Mouse (Mus musculus) 3T3-L1 (cell line): Measurements from ENCODE around the gene Rmi2.
"Not testable (repeated sequence)": the region's sequence is repeated elsewhere in the genome, so short reads cannot be mapped to it uniquely, and the experiment has no call there.

ENCODE experiments used
- DNase-seq: peaks from one replicate; pipeline ENCODE4 v3.0.0-alpha.2; 2015; ENCODE audit warnings: low read depth, low spot score

Rmi2 gene

DNA sequence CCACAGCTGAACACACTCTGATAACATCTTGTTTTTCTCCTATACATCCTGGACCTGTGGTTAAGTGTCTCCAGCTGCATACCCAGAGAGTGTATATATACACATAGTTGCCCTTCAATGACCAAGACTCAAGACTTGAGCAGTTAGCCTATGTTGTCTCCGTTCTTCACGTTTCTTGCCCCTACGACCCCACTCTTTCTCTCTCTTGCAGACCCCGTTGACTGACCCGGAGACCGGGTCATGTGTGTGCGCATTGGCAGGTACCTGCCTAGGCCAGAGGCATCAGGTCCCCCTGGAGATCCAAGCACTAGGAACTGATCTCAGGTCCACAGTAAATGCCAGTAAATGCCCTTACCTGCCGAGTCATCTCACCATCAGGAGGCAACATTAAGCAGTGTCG is 7.6 kb upstream of the Rmi2 start:
- no peak for DNase-seq

DNA sequence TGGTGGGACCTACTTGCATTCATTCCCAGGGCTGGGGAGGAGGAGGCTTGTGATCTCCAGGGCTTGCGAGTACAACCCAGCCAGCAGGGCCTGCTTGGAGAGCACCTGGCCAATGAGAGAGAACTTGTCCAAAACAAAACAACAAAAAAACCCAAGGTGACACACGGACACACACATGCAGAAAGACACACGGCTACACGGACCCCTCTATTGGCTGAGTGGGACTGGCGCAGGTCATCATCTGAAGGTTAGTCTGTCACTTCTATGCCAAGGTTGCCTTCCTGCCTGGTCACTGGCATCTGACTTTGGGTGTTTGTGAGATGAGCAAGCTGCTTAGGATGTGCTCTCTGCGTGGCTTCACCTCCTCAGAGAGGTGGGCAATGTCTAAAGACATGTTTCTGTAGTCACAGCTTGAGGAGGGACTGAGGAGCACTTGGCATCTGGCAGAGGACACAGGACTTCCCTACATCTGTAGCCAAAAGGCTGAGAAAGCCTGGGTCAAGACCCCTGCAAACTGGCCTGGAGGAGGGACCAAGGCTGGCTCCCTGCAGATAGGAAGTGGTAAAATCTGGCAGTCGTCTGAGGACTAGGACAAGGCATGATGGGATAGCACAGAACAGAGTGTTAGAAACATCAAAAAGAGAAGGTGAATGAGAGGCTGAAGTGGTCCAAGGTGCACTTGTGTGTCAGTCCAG is 6.9 kb upstream of the Rmi2 start:
- no peak for DNase-seq

DNA sequence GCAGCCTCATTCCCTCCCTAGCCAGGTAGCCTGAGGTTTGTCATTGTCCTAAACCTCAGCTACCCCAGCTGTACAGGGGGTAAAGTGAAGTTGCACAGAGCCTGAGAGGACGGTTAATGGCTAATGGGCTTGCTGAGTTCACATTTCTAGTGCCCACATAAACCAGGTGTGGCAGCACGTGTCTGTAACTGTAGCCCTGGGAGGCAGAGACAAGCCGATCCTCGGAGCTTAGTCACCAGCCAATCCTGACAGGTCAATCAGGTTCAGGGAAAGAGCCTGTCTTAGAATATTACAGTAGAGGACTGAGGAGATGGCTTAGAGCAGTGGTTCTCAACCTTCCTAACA is 6.4 kb upstream of the Rmi2 start:
- DNase-seq: no peak

DNA sequence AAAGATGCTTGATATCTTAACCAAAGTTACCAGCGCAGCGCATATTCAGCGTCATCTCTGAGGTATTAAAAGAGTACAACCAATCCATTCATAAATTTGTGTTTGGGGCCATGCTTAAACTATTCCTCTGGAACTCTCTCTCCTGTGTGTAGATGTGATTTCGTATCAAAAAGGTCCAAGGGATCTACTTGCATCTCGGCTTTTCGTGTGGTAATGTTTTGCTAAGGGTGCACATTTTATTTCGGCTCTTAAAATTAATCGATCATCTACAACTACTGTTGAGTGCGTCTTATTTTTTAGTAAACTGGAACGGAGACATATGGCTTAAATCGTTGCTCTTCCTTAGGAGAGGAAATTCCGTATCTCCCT is 333 bp upstream of the Rmi2 start:
- peak; percentile 44 for DNase-seq

DNA sequence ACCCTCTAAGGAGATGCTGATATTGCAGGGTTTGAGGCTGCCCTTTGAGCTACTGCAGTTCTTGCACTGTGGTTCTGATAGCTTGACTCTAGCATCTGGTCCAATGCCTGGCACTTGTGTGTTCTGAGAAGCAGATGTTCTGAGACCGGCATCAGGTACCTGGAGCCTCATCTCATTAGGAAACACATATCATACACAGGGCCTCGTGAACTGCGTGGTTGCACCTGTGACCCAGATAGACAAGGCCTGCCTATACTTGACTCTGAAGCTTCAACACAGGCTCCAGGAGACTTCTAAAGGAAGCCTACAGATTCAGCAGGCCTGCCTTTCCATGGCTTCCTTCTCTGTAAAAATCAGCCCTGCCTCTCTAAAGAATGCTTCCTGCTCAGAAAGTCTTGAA is 1.5 kb downstream of the Rmi2 start:
- DNase-seq: no peak

DNA sequence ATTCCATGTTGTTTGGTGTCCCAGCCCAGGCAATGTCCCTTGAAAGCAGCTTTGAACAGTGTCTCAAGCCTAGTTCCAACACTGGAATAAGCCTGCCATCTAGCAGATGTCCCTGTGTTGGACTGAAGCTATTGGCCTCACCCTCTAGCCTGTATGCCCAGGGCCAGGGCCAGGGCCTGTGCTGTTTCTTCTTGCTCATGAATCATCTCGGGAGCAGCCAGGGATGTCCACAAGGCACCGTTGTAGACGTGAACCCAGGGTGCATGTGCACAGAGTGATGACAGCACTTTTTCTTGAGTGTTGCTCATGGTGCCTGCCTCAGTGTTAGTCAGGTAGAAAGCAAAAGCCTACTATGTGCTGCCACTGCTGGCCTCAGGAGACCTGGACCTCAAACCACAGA is 2.4 kb downstream of the Rmi2 start:
- peak; percentile 59 for DNase-seq

DNA sequence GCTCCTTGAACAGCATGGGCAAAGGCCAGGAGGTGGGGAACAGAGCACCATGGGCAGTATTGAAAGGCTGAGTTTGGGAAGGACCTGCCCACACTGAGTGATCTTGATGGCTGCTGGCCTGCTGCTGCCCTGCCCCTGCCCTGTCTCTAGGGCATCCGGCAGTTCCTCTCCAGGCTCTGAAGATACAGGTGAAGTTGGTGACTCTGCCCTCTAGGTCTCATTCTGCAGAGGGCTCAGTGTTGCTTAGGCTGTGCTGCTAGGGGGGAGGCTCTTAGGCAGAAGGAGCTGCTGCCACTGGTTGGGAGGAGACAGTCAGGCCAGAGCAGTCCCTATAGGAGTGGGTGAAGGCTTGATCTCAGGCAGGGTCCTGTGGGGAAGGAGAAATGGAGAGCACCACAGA is 3.0 kb downstream of the Rmi2 start:
- no peak for DNase-seq

DNA sequence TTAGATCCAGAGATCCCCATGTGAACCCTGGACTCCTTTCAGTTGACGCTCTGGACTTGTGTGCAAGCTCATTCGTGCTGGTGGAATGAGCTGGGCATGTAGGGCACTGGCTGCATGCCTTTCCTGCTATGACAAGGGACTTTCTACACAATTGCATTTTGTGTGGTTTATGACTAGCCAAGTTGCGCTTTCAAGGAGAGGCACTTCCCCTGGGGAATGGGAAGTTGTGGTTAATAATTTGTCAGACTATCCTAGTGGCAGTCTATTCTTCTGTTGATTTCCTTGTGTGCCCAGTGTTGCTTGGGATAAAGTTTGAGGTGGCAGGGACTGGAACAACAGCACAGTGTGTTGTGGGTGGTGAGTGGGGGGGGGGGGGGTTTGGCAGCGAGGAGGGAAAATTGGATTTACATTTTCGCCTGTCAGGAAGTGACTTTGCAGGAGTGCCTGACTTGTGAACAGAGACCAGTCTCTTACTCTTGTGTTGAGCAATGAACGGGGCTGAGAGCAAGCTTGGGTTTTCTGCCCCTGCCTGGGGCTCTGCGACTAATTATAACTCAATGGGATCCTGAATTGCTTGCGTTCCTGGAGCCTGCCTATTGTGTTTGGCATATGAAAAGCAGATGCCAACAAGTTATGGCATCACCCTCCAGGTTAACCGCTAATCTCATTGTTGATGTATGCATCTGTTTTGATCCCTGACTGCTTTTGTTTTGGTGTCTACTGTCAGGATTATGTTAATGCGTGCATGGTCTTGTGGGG is 3.8 kb downstream of the Rmi2 start:
- DNase-seq: peak; percentile 88

DNA sequence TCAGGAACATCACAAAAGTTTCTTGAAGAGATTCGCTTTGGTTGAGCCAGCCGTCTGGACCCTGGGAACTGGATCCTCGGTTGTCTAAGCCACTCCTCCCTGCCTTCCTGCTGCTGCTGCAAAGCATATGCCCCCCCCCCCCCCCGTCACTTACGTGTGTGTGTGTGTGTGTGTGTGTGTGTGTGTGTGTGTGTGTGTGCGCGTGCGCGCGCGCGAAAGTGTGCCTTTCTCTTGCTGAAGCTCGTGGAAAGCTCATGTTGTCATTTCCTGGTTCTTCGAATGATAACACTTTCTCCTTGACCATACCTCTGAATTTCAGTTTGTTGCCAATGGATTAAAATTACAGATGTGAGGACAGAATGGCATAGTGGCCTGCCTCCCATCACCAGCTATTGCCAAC is 5.2 kb downstream of the Rmi2 start:
- no peak for DNase-seq

DNA sequence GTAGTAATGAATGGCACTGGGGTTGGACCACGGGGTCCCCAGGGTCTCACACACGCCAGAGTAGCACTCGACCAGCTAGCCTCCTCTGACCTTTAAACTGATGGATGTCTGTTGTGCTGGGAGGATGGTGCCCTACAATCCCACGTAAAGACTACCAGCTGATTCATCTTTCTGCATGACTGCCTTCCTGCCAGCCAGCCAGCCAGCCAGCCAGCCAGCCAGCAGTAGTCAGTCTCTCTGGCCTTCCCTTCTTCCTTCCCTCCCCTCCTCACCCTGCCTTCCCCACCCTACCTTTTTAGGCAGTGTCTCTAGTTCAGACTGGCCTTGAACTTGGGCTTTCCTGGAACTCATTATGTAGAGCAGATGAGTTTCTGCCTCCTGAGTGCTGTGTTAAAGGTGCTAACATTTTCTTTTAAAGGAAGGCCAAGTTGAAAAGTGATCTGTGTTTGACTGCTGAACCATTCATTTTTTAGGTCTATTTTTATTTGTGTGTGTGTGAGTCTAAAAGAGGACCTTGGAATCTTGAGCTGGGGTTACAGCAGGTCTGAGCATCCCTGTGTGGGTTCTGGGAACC is 7.5 kb downstream of the Rmi2 start:
- no peak for DNase-seq

DNA sequence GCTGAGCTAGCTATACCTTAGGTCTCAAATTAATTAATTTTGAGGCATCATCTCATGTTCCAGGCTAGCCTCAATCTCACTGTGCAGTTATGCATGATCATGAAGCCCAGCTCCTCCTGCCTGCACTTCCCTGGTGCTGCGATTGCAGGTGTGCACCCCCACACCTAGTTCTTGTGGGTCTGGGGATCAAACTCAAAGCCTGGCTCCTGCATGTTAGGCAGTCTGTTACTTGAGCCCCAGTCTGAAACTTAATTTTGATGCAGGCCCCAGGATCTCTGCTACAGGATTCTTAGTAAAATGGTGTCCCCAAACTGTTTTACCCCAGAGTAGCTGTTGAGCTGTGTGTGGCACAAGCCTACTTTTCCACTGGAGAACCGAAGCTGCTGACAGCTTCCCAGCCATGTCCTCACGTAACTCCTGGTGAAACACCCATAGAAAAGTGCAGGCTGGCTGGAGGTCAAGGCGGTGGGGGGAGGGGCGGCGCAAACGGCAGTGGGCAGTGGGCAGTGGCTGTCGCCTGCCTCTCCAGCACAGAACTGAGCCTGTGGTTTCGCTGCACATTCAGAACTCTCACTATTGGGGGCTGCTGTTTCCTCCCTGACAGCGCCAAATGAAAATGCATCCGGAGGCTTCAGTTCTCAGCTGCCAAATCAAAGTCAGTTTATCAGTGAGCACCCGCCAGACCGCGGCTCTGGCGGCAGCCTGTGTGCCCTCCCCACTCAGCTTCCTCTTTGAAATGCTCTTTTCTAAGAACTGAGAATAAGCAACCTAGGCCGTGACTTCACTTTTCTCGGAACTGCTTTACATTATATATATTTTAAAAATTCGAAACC is 8.8 kb downstream of the Rmi2 start:
- DNase-seq: no peak

DNA sequence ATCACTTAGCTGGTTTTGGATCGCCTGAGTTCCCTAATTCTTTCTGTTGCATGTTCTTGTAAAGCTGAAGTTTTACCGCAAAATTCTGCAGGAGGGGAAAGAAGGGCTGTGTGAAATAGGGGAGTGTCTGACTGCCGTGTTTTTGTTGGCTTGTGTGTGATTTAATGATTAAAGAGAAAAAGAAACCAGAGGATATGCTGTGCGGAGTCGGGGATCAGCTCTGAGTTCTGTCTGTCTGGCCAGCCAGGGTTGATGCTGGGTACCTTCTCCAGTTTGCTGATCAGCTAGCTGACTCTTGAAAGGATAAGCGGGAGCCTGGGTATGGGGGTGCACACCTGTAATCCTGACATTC is 9.4 kb downstream of the Rmi2 start:
- no peak for DNase-seq

DNA sequence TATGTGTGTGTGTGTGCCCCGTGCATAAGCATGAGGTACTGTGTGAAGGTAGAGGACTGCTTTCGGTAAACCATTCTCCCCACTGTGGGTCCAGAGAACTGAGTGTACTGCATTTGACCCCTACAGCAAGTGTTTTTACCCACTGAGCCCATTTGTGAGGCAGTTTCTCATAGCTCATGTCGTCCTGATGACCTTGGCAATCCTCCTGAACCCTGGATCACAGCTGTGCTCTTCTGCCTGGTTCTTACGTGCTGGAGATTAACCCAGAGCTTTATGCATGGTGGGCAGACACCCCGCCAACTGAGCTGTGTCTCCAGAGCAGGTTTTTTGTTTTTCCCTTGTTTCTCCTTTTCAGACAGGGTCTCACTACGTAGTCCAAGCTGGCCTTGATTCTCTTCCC is 11.1 kb downstream of the Rmi2 start:
- DNase-seq: no peak

DNA sequence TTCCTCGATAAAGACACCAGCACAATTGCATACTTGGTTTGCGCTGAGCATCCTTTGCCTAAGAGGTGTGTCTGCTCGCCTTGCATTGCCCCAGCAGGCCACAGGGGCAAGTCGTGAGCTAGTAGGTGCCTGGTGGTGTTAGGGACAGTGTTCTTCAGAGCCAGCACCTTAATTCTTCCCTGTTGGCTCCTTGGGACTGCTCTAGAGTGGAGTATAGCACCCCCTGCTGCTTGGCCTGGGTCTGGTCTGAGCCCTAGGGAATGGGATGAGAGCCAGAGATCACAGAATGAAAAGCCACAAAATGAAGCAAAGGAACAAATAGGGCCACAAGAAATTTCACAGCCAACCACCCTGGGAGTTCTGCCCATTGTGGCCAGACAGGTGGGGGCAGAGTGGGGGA is 11.6 kb downstream of the Rmi2 start:
- DNase-seq: peak; percentile 89

DNA sequence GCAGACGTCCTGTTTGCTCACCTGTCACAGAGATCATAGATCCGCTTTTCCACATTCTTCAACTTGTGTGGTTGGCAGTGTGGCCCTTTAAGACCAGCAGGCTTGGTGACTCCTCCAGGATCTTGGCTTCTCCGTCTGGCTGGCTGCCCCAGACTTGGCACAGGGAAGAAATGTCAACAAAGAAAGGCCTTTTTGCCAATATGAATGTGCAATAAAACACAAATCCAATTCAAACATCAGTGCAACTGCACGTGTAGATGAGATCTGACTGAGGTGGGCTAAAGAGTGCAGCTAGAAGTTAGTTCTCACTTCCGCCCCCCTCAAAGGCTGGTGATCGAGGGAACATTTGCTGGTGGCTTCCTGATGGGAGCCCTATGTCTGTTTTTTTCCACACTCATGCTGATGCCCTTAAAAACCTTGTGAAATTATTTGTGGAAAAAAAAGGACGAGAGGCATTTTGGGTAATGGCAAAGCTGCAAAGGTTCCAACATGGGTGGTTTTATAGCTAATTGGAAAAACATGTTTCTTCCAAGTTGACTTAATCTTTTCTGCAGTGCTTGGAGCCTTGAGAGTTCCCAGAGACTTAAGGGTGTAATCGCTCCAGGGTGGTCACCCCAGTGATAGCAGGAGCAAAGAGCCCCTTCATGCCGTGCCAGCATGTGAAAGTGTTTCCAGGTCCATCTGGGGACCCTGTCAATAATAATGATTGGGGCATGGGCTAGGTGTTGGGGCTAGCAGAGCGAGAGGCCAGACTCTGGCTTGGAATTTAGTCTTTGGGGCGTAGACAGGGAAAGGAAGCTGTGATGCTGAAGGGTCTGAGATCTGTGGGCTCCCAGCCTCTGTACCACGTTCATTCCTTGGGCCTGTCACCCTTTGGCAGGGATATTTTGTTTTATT is 15.4 kb downstream of the Rmi2 start:
- peak; percentile 86 for DNase-seq

DNA sequence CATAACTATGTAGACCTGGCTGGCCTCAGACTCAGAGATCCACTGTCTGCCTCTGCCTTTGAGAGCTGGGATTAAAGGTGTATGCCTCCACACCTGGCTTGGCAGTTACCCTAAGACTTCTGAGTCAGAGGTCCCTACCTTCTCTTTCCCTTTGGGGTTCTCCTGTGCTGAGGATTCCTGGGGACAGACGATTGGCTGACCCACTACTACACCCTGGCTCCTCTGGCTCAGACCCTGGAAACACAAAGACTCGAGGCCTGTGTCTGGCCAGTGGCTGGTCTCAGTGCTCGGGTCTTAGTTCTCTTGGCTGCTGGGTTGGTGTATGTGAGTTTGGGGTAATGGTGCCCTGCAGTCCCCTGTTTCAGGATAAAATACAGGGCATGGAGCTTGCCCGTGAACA is 16.0 kb downstream of the Rmi2 start:
- no peak for DNase-seq

DNA sequence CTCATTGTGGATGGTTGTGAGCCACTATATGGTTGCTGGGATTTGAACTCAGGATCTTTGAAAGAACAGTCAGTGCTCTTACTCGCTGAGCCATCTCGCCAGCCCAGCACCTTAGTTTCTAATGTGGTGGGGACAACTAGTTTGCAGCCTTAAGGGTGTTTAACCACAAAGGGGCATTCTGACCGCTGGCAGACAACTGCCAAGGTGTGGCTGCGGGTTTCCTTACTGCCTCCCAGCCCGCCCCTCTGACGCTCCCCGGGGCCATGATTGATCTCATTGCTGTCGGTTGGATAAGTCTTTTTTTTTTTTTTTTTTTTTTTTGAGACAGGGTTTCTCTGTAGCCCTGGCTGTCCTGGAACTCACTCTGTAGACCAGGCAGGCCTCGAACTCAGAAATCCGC is 17.4 kb downstream of the Rmi2 start:
- DNase-seq: not testable (repeated sequence)

DNA sequence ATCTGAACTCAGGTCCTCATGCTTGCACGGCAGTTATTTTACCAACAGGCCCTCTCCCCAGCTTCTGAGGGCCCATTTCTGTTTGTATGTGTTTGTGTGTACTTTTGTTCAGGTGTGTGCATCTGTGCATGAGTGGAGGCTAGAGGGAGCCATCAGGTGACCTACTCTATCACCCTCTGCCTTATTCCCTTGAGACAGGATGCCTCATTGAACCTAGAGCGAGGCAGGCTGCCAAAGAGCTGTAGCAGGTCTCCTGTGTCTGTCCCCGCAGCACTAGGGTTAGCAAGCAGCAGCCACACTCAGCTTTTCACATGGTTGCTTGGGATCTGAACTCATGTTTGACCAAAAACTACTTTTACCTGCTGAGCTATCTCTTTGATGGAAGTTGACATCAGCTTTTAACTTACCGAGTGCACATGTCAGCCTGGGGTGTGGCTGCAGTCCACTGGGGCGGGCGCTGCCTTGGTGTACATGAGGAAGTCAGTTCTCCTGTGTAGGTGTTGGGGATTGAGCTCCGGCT is 24.9 kb downstream of the Rmi2 start:
- no peak for DNase-seq

DNA sequence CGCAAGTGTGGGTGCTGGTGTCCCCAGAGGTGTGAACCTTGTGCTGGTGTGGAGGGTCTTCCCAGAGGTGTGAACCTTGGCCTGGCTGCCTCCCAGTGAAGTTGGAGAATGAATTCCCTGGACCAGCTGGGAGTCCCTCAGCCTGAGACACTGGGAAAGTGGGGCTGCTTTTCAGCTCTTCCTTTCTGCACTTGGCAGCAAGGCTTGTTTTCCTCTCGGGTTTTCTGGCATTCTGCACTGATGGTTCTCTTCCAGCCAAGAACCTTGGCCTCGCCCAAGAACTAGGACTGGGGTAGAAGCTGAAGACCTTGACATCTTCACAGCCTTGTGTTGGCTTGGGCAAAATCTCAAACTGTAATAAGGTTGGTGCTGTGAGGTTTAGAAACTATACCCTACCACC is 26.5 kb downstream of the Rmi2 start:
- no peak for DNase-seq

DNA sequence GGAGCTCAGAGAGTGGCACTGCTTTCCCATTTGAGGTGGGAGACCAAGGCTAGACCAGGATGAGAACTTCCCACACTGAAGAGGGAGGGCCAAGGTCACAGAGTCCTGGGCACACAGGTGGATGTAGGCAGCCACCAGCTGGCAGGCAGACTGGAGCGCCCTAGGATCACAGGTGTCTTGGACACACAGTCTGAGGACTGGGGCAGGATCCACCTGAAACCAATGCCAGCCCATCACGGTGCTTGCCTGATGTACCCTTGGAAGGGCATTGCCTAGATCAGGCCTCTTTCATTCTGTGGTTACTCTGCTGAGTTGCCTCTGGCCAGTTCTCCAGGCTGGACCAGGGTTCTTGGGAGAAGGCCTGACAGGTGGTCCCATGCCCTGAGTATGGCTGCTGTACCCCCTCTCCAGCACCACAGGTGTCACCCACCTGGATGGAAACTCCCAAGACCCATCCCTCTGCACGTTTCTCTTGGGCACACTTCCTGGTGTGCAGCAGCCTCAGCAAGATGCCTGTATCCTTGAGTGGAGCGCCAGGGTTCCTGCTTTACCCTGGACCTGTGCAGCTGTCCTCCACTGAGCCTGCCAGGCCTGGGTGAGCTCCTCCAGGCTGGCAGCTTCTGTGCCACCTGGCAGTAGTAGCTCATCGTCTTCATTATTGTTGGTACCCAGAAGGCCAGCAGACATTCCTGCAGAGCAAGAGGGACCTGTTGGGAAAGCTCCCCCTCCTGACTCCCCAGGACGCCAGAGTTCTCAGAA is 30.2 kb downstream of the Rmi2 start:
- no peak for DNase-seq

DNA sequence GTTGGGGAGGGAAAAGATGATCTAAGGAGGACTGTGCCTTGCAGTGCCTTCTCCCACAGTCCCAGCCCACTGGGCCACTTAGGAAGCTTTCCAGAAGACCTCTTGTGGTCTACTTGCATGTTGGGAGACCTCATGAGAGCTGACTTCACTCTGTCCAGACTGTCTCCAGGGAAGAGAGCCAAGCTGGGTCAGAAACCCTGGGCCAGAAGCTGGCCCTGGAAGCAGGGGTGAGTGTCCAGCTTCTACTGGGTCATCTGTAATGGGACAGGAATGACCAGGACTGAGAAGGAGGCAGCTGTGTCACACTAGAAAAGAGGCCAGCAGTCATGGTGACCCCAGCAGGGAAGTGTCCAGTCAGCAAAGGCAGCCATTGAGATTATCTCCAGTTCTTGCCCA is 30.7 kb downstream of the Rmi2 start:
- DNase-seq: no peak
